Mouse (Mus musculus): ENCODE results near the gene Tril. TPM values are rescaled to one million over a fixed set of nuclear protein-coding genes. Genes with fewer than 3 reads are reported as not detected.

Tril gene
- polyA plus RNA-seq, 1 experiment = 0.43 TPM

GRCm38 (mm10) chr6:53853546-53853945, 32.9 kb upstream of the Tril start:
- no peak for TF ChIP-seq CTCF (IDR thresholded peaks at IDR 0.05; ENCODE audit: control insufficient read depth, insufficient read depth, insufficient replicate concordance, low read depth, low read length)
- TF ChIP-seq POLR2A (IDR thresholded peaks at IDR 0.05; ENCODE audit: control insufficient read depth, low read depth, low read length) = no peak
- Histone ChIP-seq H3K4me3 (ENCODE audit: control insufficient read depth, low read depth, low read length) (no peak overlapping the region), H3K4me1 (ENCODE audit: control insufficient read depth, insufficient read depth, low read length) (no peaks in the 10 kb centered on the region), H3K36me3 (ENCODE audit: control insufficient read depth, insufficient read depth, low read length) (no peaks in the 10 kb centered on the region), H3K27ac (ENCODE audit: control insufficient read depth, insufficient read depth, low read depth, low read length) (no peak overlapping the region), H3K27me3 (ENCODE audit: control insufficient read depth, insufficient read depth, low read length) (no peaks in the 10 kb centered on the region)

- H3K4me3 ChIP-seq (ENCODE audit: control insufficient read depth, low read depth, low read length) = peak overlapping the region; percentile 94
- peak overlapping the region; percentile 83 for H3K27ac ChIP-seq (ENCODE audit: control insufficient read depth, insufficient read depth, low read depth, low read length)
- no peaks in the 10 kb centered on the region for H3K36me3 ChIP-seq (ENCODE audit: control insufficient read depth, insufficient read depth, low read length)
- no peak for TF ChIP-seq CTCF (IDR thresholded peaks at IDR 0.05; ENCODE audit: control insufficient read depth, insufficient read depth, insufficient replicate concordance, low read depth, low read length)
- peak; percentile 57; the same call in 1 of the 2 replicates for TF ChIP-seq POLR2A (IDR thresholded peaks at IDR 0.05; ENCODE audit: control insufficient read depth, low read depth, low read length)
- H3K27me3 ChIP-seq (ENCODE audit: control insufficient read depth, insufficient read depth, low read length) = no peaks in the 10 kb centered on the region
- H3K4me1 ChIP-seq (ENCODE audit: control insufficient read depth, insufficient read depth, low read length) = peaks cover 7% of the 10 kb centered on the region
Observed at GRCm38 (mm10) chr6:53844626-53845025, 24.0 kb upstream of the Tril start.

- Histone ChIP-seq H3K36me3 (ENCODE audit: control insufficient read depth, insufficient read depth, low read length) (no peaks in the 10 kb centered on the region), H3K27me3 (ENCODE audit: control insufficient read depth, insufficient read depth, low read length) (no peaks in the 10 kb centered on the region), H3K4me3 (ENCODE audit: control insufficient read depth, low read depth, low read length) (no peak overlapping the region), H3K27ac (ENCODE audit: control insufficient read depth, insufficient read depth, low read depth, low read length) (no peak overlapping the region), H3K4me1 (ENCODE audit: control insufficient read depth, insufficient read depth, low read length) (no peaks in the 10 kb centered on the region; the same call in 1 of the 2 replicates)
- TF ChIP-seq POLR2A (IDR thresholded peaks at IDR 0.05; ENCODE audit: control insufficient read depth, low read depth, low read length) = no peak
- no peak for TF ChIP-seq CTCF (IDR thresholded peaks at IDR 0.05; ENCODE audit: control insufficient read depth, insufficient read depth, insufficient replicate concordance, low read depth, low read length)
Observed at GRCm38 (mm10) chr6:53825213-53825612, 4.6 kb upstream of the Tril start.

- Histone ChIP-seq H3K27ac (ENCODE audit: control insufficient read depth, insufficient read depth, low read depth, low read length) (peak overlapping the region; percentile 61), H3K36me3 (ENCODE audit: control insufficient read depth, insufficient read depth, low read length) (no peaks in the 10 kb centered on the region), H3K27me3 (ENCODE audit: control insufficient read depth, insufficient read depth, low read length) (no peaks in the 10 kb centered on the region), H3K4me1 (ENCODE audit: control insufficient read depth, insufficient read depth, low read length) (peaks cover 20% of the 10 kb centered on the region), H3K4me3 (ENCODE audit: control insufficient read depth, low read depth, low read length) (peak overlapping the region; percentile 61)
- TF ChIP-seq POLR2A (IDR thresholded peaks at IDR 0.05; ENCODE audit: control insufficient read depth, low read depth, low read length) (no peak), CTCF (IDR thresholded peaks at IDR 0.05; ENCODE audit: control insufficient read depth, insufficient read depth, insufficient replicate concordance, low read depth, low read length) (no peak)
Observed at GRCm38 (mm10) chr6:53821041-53821501, 441 bp upstream of the Tril start.

GRCm38 (mm10) chr6:53819761-53820485, 707 bp downstream of the Tril start:
- Histone ChIP-seq H3K27me3 (ENCODE audit: control insufficient read depth, insufficient read depth, low read length) (no peaks in the 10 kb centered on the region), H3K27ac (ENCODE audit: control insufficient read depth, insufficient read depth, low read depth, low read length) (peak overlapping the region; percentile 19; the same call in 1 of the 2 replicates), H3K4me1 (ENCODE audit: control insufficient read depth, insufficient read depth, low read length) (peaks cover 20% of the 10 kb centered on the region), H3K4me3 (ENCODE audit: control insufficient read depth, low read depth, low read length) (peak overlapping the region; percentile 61), H3K36me3 (ENCODE audit: control insufficient read depth, insufficient read depth, low read length) (no peaks in the 10 kb centered on the region)
- TF ChIP-seq CTCF (IDR thresholded peaks at IDR 0.05; ENCODE audit: control insufficient read depth, insufficient read depth, insufficient replicate concordance, low read depth, low read length) (no peak), POLR2A (IDR thresholded peaks at IDR 0.05; ENCODE audit: control insufficient read depth, low read depth, low read length) (no peak)

GRCm38 (mm10) chr6:53818732-53819661, 1.6 kb downstream of the Tril start:
- peaks cover 20% of the 10 kb centered on the region for H3K4me1 ChIP-seq (ENCODE audit: control insufficient read depth, insufficient read depth, low read length)
- H3K27me3 ChIP-seq (ENCODE audit: control insufficient read depth, insufficient read depth, low read length) = no peaks in the 10 kb centered on the region
- no peak for TF ChIP-seq POLR2A (IDR thresholded peaks at IDR 0.05; ENCODE audit: control insufficient read depth, low read depth, low read length)
- TF ChIP-seq CTCF (IDR thresholded peaks at IDR 0.05; ENCODE audit: control insufficient read depth, insufficient read depth, insufficient replicate concordance, low read depth, low read length) = peak; percentile 44; the same call in 1 of the 2 replicates
- H3K27ac ChIP-seq (ENCODE audit: control insufficient read depth, insufficient read depth, low read depth, low read length) = no peak overlapping the region
- peak overlapping the region; percentile 52 for H3K4me3 ChIP-seq (ENCODE audit: control insufficient read depth, low read depth, low read length)
- no peaks in the 10 kb centered on the region for H3K36me3 ChIP-seq (ENCODE audit: control insufficient read depth, insufficient read depth, low read length)

GRCm38 (mm10) chr6:53818264-53818731, 2.3 kb downstream of the Tril start:
- H3K4me1 ChIP-seq (ENCODE audit: control insufficient read depth, insufficient read depth, low read length) = peaks cover 20% of the 10 kb centered on the region
- H3K4me3 ChIP-seq (ENCODE audit: control insufficient read depth, low read depth, low read length) = peak overlapping the region; percentile 52
- no peaks in the 10 kb centered on the region for H3K36me3 ChIP-seq (ENCODE audit: control insufficient read depth, insufficient read depth, low read length)
- H3K27ac ChIP-seq (ENCODE audit: control insufficient read depth, insufficient read depth, low read depth, low read length) = no peak overlapping the region
- TF ChIP-seq POLR2A (IDR thresholded peaks at IDR 0.05; ENCODE audit: control insufficient read depth, low read depth, low read length) (no peak), CTCF (IDR thresholded peaks at IDR 0.05; ENCODE audit: control insufficient read depth, insufficient read depth, insufficient replicate concordance, low read depth, low read length) (peak; percentile 35; the same call in 1 of the 2 replicates)
- no peaks in the 10 kb centered on the region for H3K27me3 ChIP-seq (ENCODE audit: control insufficient read depth, insufficient read depth, low read length)
